Mouse (Mus musculus): ENCODE data around the gene Pla2g2d. TPM values are rescaled to one million over a fixed set of nuclear protein-coding genes. Genes with fewer than 3 reads are reported as not detected.

Gene Pla2g2d
- polyA plus RNA-seq, 1 experiment from 2014 or later = not detected

DNA sequence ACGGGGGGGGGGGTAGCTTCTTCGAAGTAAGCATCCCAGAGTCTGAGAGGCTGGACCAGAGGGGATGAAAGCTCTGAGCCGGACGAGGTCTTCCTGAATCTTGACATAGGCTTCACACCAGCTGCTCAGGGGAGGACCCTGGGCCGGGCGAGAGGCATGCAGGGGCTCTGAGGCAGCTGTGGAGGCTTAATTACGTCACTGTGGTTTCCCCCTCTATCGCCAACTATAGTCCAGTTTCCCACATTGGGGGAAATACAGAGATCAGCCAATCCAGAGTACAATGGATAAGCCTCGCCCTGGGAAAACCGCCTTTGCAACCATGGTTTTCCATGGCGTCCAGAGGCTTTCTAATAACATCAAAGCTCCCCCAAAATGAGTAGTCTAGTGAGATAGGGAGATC, 51.6 kb downstream of the Pla2g2d start:
- Histone ChIP-seq H3K4me3 (ENCODE audit: low read depth, low read length) (no peak overlapping the region), H3K36me3 (ENCODE audit: control insufficient read depth, insufficient read depth) (no peaks in the 10 kb centered on the region), H3K4me1 (ENCODE audit: control insufficient read depth, low read depth, low read length) (no peaks in the 10 kb centered on the region), H3K27me3 (ENCODE audit: control insufficient read depth, insufficient read depth, low read depth, low read length) (no peaks in the 10 kb centered on the region), H3K9ac (ENCODE audit: low read depth, low read length) (no peak overlapping the region), H3K9me3 (replicated peaks; ENCODE audit: control insufficient read depth, low read length) (no peaks in the 10 kb centered on the region), H3K4me2 (ENCODE audit: low read depth, low read length) (no peak overlapping the region), H3K27ac (ENCODE audit: low read length) (no peak overlapping the region)
- ATAC-seq (ENCODE audit: low read depth) = no peak
- WGBS (ENCODE audit: insufficient replicate concordance) = 25% methylated on average over 11 of the region's 11 CpGs

Other genes starting within 250 kb of the Pla2g2d start
- gene Vwa5b1, start 139.9 kb upstream of the Pla2g2d start, polyA plus RNA-seq (2015; fragmentation: Nextera tagmentation; extraction: Ambion mirVana) = not detected in 2 replicates
- not detected in 2 replicates for gene Pla2g2c, start 50.9 kb upstream of the Pla2g2d start, polyA plus RNA-seq (2015; fragmentation: Nextera tagmentation; extraction: Ambion mirVana)
- 0.04 and 0.11 TPM in 2 replicates for gene Ubxn10, start 38.6 kb upstream of the Pla2g2d start, polyA plus RNA-seq (2015; fragmentation: Nextera tagmentation; extraction: Ambion mirVana)
- not detected in 2 replicates for gene Pla2g2f, start 18.1 kb upstream of the Pla2g2d start, polyA plus RNA-seq (2015; fragmentation: Nextera tagmentation; extraction: Ambion mirVana)
- gene Pla2g5, start 87.7 kb downstream of the Pla2g2d start, polyA plus RNA-seq (2015; fragmentation: Nextera tagmentation; extraction: Ambion mirVana) = not detected in 2 replicates
- gene Gm13030, start 98.2 kb downstream of the Pla2g2d start, polyA plus RNA-seq (2015; fragmentation: Nextera tagmentation; extraction: Ambion mirVana) = not detected in 2 replicates
- gene Pla2g2e, start 102.2 kb downstream of the Pla2g2d start, polyA plus RNA-seq (2015; fragmentation: Nextera tagmentation; extraction: Ambion mirVana) = not detected in 2 replicates
- 0.96 and 1.1 TPM in 2 replicates for gene Otud3, start 138.2 kb downstream of the Pla2g2d start, polyA plus RNA-seq (2015; fragmentation: Nextera tagmentation; extraction: Ambion mirVana)
- gene Rnf186, start 191.4 kb downstream of the Pla2g2d start, polyA plus RNA-seq (2015; fragmentation: Nextera tagmentation; extraction: Ambion mirVana) = 0.56 and 1.1 TPM in 2 replicates
- 3.7 and 4.0 TPM in 2 replicates for gene Tmco4, start 197.2 kb downstream of the Pla2g2d start, polyA plus RNA-seq (2015; fragmentation: Nextera tagmentation; extraction: Ambion mirVana)

Measured in liver, embryonic 16.5 days (tissue).